Mouse (Mus musculus) forebrain, embryonic 16.5 days (tissue): ENCODE measurements around the gene Setd5. TPM values are rescaled to one million over a fixed set of nuclear protein-coding genes. Genes with fewer than 3 reads are reported as not detected.

Experiments
- ATAC-seq: fragments of 200-750 bp; cut with Nextera tagmentation; 2 replicates; pipeline ENCODE4 v1.8.0; 2017; ENCODE audit warnings: mild to moderate bottlenecking, moderate library complexity
- H3K27ac ChIP-seq: fragments of 300-500 bp; sonication (generic); 2 replicates; pipeline ENCODE4 v1.5.1; 2014; ENCODE audit warnings: low read length, control low read depth
- H3K27me3 ChIP-seq: fragments of 300-500 bp; sonication (generic); replicated peaks from 2 replicates; pipeline ENCODE4 v1.6.1; 2014; ENCODE audit warnings: low read length; ENCODE audit not compliant: control insufficient read depth, insufficient read depth
- H3K36me3 ChIP-seq: fragments of 300-500 bp; sonication (generic); 2 replicates; pipeline ENCODE4 v1.6.1; 2014; ENCODE audit not compliant: control insufficient read depth, insufficient read depth
- H3K4me1 ChIP-seq: fragments of 300-500 bp; sonication (generic); replicated peaks from 2 replicates; pipeline ENCODE4 v1.6.1; 2014; ENCODE audit warnings: low read length; ENCODE audit not compliant: control insufficient read depth, insufficient read depth
- H3K4me2 ChIP-seq: fragments of 300-500 bp; sonication (generic); 2 replicates; pipeline ENCODE4 v1.6.1; 2014; ENCODE audit warnings: mild to moderate bottlenecking, low read length, control low read depth
- H3K4me3 ChIP-seq: fragments of 300-500 bp; sonication (generic); replicated peaks from 2 replicates; pipeline ENCODE4 v1.5.1; 2014; ENCODE audit warnings: mild to moderate bottlenecking, low read length, control low read depth
- H3K9ac ChIP-seq: fragments of 300-500 bp; sonication (generic); replicated peaks from 2 replicates; pipeline ENCODE4 v1.6.1; 2014; ENCODE audit warnings: low read depth, low read length, control low read depth
- H3K9me3 ChIP-seq: fragments of 300-500 bp; sonication (generic); 2 replicates; pipeline ENCODE4 v1.6.1; 2016; ENCODE audit warnings: low read length; ENCODE audit not compliant: control insufficient read depth
- WGBS: fragments of 180-500 bp; shearing (Covaris S2); extraction: QIAGEN DNeasy Blood & Tissue Kit; methylation state at CpG from one replicate; pipeline ENCODE4 v1.1.7; 2014; 5-methylcytosine and 5-hydroxymethylcytosine counted together
- polyA plus RNA-seq: library from polyadenylated mRNA; unstranded; fragments of >200 nt; fragmentation: Nextera tagmentation; extraction: Ambion mirVana; gene quantifications from 2 replicates; pipeline ENCODE4 v1.2.1, GENCODE M21; 2015

Setd5 gene
- polyA plus RNA-seq, 1 experiment from 2014 or later: 55.4 TPM

DNA sequence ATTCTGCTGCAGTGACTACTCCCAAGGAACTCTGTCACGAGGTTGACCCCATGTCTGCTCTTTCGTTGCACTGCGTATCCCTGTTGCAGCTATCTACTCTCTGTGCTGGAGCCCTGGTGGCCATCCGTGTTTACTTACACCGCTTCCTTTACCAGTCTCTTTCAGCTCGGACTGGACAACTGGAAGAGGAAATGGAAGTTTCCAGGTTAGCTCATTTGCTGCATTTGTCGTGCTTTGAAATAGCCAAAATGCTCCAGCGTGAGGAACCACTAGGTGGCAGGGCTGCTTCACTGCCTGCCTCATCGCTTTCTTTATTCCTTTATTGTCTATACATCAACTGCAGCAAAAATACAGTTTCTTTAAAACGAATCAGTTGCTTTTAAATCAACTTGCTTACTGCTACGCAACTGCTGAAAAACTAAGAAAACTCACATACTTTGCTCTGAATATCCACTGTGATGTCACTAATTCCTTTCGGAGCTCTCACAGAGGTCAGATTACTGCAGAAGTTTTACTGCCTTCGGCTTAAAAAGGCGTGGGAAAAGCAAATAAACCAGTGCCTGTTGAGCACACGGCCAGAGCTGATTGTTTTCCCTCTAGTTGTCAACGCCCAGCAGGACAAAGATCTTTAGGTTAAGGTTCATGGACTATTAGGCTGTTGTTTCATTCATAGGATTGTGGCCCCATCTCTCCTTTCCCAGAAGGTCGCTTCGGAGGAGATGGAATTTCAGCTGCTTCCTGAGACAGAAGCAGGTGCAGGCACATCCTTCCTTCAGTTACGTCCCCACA, 39.0 kb upstream of the Setd5 start:
- H3K27ac ChIP-seq: 0 out of 2 replicates have a peak overlapping the region, but pooled peaks have one; percentile 5
- H3K4me1 ChIP-seq: peaks cover 3% of the 10 kb centered on the region; the same call in 1 of the 2 replicates
- peak overlapping the region; percentile 24 for H3K9ac ChIP-seq
- peak; percentile 62 for ATAC-seq
- peak overlapping the region; percentile 7 for H3K4me3 ChIP-seq
- peak overlapping the region; percentile 44 for H3K4me2 ChIP-seq
- 10% methylated on average over 19 of the region's 19 CpGs for WGBS
- no peaks in the 10 kb centered on the region for H3K9me3 ChIP-seq
- H3K27me3 ChIP-seq: no peaks in the 10 kb centered on the region
- H3K36me3 ChIP-seq: no peaks in the 10 kb centered on the region

DNA sequence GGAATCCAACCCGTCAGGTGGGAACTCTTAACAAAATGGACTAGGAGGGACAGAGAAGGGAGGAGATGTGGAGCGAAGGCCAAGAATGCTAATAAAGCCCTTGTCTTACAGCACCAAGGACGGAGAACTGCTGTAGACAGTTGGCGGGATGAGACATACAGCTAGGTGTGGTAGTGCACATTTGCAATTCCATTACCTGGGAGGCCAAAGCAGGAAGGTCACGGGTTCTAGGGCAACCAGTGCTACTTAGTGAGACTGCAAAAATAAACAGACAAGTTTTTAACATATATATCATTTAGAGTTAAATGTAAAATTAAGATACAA, 38.5 kb upstream of the Setd5 start:
- no peaks in the 10 kb centered on the region for H3K36me3 ChIP-seq
- no peak overlapping the region for H3K27ac ChIP-seq
- H3K9ac ChIP-seq: 0 out of 2 replicates have a peak overlapping the region, but pooled peaks have one; percentile 24
- 54% methylated on average over 5 of the region's 5 CpGs for WGBS
- ATAC-seq: no peak
- no peaks in the 10 kb centered on the region for H3K27me3 ChIP-seq
- H3K4me3 ChIP-seq: no peak overlapping the region
- H3K4me1 ChIP-seq: peaks cover 3% of the 10 kb centered on the region; the same call in 1 of the 2 replicates
- H3K4me2 ChIP-seq: no peak overlapping the region
- no peaks in the 10 kb centered on the region for H3K9me3 ChIP-seq

DNA sequence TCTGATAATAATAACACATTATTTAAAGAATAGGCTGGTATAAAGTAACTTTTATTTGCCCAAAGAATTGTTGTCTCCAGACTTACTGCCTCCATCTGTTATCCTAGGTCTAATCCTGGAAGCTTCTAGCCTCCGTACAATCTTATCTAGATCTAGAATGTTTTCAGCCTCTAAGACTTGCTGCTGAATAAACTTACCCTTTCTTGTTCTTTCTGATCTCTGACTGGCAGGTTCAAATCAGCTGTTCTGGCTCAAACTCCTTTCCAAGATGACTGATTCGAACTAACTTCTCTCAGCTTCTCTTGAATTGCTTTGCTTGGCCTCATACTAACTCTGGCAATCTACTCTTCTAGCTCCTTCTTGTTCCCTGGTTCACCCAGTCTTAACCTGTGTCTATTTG, 36.8 kb upstream of the Setd5 start:
- no peak overlapping the region for H3K4me3 ChIP-seq
- no peak overlapping the region for H3K4me2 ChIP-seq
- H3K36me3 ChIP-seq: no peaks in the 10 kb centered on the region
- no peaks in the 10 kb centered on the region for H3K27me3 ChIP-seq
- no peak overlapping the region for H3K9ac ChIP-seq
- WGBS: 96% methylated on average over 2 of the region's 2 CpGs
- no peak overlapping the region for H3K27ac ChIP-seq
- no peaks in the 10 kb centered on the region for H3K9me3 ChIP-seq
- peaks cover 5% of the 10 kb centered on the region for H3K4me1 ChIP-seq
- ATAC-seq: no peak

DNA sequence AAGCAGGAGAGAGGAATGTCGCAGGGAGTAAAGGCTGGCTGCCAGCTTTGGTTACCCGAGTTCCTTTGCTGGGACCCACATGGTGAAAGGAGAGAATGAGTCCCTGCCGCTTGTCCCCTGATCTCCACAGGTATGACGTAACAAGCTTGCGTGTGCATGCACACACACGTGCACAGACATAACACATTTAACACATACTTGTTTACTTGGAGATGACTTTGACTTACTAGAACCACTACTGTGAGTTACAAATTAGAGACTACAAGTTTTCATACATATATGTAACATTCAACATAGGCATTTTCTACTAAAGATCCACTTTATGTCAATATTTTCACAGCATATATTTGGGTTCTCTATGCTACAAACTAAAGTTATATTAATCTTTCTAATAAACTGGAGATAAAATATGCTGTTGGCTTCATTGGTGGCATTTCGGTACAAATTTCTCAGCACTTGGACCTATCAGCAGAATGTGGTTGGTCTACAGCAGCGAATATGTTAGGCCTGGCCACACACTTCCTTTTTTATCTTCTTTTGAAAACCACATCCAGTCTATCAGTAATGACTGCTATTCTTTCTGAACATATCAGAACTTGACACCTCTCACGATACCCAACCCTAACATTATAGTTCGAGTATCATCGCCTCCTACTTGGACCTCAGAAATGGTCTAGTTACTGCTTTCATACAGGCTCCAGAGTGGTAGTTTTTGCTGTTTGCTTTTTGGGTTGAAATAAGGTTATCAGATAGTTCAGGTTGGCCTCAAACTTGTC, 35.8 kb upstream of the Setd5 start:
- H3K27me3 ChIP-seq: no peaks in the 10 kb centered on the region
- no peaks in the 10 kb centered on the region for H3K9me3 ChIP-seq
- no peak overlapping the region for H3K4me2 ChIP-seq
- WGBS: 88% methylated on average over 11 of the region's 11 CpGs
- H3K27ac ChIP-seq: no peak overlapping the region
- no peak for ATAC-seq
- H3K4me1 ChIP-seq: peaks cover 9% of the 10 kb centered on the region
- H3K9ac ChIP-seq: no peak overlapping the region
- no peaks in the 10 kb centered on the region for H3K36me3 ChIP-seq
- no peak overlapping the region for H3K4me3 ChIP-seq

DNA sequence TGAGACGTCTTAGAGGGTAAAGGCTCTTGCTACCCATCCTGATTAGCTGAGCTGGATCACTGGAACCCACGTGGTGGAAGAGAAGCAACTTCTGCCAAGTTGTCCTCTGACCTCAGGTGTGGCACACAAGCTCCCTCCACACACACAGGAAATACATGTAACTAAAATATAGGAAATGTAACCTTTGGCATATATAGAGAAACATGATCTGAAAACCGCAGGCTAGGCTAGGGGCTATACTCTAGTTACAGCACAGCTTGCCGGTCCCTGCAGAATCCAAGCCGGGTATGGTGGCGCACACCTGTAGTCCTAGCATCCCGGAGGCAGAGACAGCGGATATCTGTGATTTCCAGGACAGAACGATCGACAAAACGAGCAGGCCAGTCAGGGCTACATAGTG, 31.6 kb upstream of the Setd5 start:
- Histone ChIP-seq H3K27ac (peak overlapping the region; percentile 80), H3K9ac (peak overlapping the region; percentile 79), H3K27me3 (no peaks in the 10 kb centered on the region), H3K4me3 (peak overlapping the region; percentile 55), H3K4me1 (peaks cover 17% of the 10 kb centered on the region), H3K9me3 (no peaks in the 10 kb centered on the region), H3K36me3 (peaks cover 5% of the 10 kb centered on the region), H3K4me2 (peak overlapping the region; percentile 99)
- WGBS: under 1% methylated on average over 11 of the region's 11 CpGs
- ATAC-seq: peak; percentile 19

DNA sequence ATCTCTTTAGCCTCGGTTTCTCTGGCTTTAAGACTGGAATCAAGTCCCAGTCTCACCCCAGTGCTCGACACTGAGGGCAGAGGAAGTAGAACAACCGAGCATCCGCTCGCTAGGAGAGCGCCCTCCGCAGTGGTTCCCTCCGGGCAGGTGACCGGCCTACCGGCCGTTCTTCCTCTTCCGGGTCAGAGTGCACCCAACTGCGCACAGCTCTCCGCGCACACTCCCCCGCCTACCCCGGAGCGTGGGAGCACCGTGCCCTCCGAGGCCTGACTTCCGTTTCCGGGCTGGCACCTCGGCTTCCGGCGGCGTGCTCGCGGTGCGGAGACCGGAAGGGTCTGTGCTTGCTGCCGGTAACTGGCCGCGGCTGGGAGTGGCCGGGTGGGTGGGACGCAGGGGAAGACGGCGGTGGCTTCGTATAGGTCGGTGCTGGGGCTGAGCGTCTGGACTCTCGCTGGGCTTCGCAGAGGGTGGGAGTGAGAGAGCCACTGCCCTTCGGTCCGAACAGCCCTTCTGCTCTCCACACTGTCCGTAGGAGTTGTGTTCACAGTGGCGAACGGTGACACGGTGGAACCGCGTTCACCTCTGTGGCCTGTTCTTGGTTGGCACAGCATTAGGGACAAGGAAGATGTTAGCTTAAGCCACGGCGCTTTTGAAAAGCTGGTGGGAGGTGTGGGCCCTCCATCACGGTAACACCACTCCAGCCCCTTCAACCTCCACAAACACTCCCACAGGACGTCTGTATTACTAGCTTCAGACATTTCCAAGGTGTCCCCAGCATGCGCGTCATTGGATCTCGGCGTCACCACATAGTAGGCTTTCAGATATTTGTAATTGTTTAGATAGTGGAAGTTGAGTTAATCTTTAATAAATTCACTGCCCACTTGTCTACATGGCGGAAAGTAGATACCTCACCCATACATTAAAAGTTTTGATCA, 30.9 kb upstream of the Setd5 start, which contains the start of gene Thumpd3:
Thumpd3 (plus strand) TSS at position 185 of the 935 bp plus-strand sequence.
- H3K36me3 ChIP-seq: peaks cover 9% of the 10 kb centered on the region
- peak within 1 kb of the TSS; percentile 80 for H3K27ac ChIP-seq
- H3K9ac ChIP-seq: peak within 1 kb of the TSS; percentile 79
- H3K27me3 ChIP-seq: no peaks in the 10 kb centered on the region
- peak within 1 kb of the TSS; percentile 55 for H3K4me3 ChIP-seq
- H3K4me2 ChIP-seq: peak within 1 kb of the TSS; percentile 99
- WGBS: under 1% methylated on average over 59 of the region's 59 CpGs
- no peaks in the 10 kb centered on the region for H3K9me3 ChIP-seq
- H3K4me1 ChIP-seq: peaks cover 17% of the 10 kb centered on the region
- peak; percentile 99 for ATAC-seq

DNA sequence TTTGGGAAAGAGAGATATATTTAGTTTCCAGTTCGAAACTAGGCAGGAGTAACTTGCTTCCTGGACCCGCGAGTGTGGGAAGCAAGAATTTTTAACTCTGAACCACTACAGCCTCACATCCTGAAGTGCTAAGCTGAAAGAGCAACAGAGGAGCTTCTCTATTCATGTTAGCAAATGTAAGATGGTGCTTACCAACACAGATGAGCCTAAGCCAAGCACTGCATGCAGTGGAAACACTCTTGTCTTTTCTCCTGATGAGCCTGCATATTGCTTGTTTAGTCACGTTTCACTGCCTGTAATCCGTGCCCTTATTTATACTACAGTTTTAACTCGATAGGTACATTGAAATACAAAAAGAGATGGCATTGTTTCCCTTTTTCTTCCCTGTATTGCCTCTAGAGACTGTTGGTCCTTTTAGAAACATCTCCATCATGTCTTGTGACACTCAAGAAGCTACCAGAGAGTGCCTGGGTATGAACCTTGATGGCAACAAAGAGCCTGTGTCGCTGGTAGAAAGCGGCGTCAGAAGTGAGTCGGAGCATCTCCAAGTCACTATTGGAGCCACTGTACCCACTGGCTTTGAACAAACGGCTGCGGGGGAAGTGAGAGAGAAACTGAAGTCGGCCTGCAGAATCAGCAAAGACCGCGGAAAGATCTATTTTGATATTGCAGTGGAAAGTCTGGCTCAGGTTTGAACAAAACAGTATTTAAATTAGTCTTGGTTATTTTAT, 30.0 kb upstream of the Setd5 start:
- H3K4me2 ChIP-seq: peak overlapping the region; percentile 99
- H3K4me3 ChIP-seq: peak overlapping the region; percentile 55
- H3K4me1 ChIP-seq: peaks cover 17% of the 10 kb centered on the region
- peaks cover 11% of the 10 kb centered on the region for H3K36me3 ChIP-seq
- no peaks in the 10 kb centered on the region for H3K9me3 ChIP-seq
- no peaks in the 10 kb centered on the region for H3K27me3 ChIP-seq
- ATAC-seq: no peak
- WGBS: 67% methylated on average over 15 of the region's 15 CpGs
- H3K9ac ChIP-seq: peak overlapping the region; percentile 25; the same call in 1 of the 2 replicates
- H3K27ac ChIP-seq: no peak overlapping the region

DNA sequence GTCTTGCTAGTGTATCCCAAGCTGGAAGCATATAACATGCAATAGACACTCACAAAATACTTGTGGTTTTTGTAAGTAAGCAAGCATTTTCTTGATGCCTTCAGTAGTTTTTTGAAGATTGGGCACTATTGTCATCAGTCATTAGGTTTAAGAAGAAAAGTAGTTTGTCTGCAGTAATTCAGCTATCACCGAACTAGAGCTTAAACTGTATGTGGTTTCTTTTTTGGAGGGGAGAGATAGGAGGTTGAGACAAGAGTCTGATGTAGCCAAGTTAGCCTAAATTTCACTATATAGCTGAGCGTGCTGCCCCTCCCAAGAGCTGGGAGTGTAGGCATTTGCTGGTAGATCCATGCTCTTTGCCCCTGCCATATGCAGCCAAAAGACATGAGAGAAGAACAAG, 28.8 kb upstream of the Setd5 start:
- WGBS: 95% methylated on average over 2 of the region's 2 CpGs

More for the DNA sequence above, 28.8 kb upstream of the Setd5 start:
- H3K4me2 ChIP-seq: no peak overlapping the region
- H3K4me1 ChIP-seq: peaks cover 17% of the 10 kb centered on the region
- H3K36me3 ChIP-seq: peaks cover 14% of the 10 kb centered on the region
- H3K4me3 ChIP-seq: no peak overlapping the region
- H3K9ac ChIP-seq: no peak overlapping the region
- H3K27ac ChIP-seq: no peak overlapping the region
- ATAC-seq: no peak
- no peaks in the 10 kb centered on the region for H3K9me3 ChIP-seq
- H3K27me3 ChIP-seq: no peaks in the 10 kb centered on the region
